Mouse (Mus musculus): ENCODE results near the gene Gm49776. TPM values are rescaled to one million over a fixed set of nuclear protein-coding genes. Genes with fewer than 3 reads are reported as not detected.

Gene Gm49776
- polyA plus RNA-seq, 1 experiment, result 0.46 TPM

DNA sequence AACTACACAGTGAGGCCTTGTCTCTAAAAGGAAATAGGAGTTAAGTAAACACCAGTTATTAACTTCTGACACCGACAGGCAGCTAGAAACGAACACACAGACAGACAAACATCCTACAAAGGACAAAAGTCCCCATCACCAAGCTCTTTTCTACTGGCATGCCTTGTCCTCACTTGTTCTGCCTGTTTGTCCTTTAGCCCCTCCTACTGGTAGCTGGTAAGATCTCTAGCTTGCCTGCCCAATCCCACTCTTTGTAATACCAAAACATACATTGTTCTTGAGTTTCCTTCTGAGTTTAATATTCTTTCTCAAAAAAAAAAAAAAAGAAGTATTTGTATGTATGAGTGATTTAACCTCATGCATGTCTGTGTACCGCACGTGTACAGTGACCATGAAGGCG is 10.1 kb upstream of the Gm49776 start:
- no peak overlapping the region for H3K4me3 ChIP-seq (ENCODE audit: insufficient read depth, poor library complexity, severe bottlenecking)
- peaks cover 29% of the 10 kb centered on the region for H3K79me3 ChIP-seq (ENCODE audit: low read depth)
- H3ac ChIP-seq (ENCODE audit: control insufficient read depth, insufficient read length, low read depth), result no peak overlapping the region
- peaks cover 67% of the 10 kb centered on the region for H3K79me2 ChIP-seq (ENCODE audit: control insufficient read depth, insufficient read depth)
- H3K27me3 ChIP-seq (ENCODE audit: control insufficient read depth, insufficient read depth, insufficient read length), result no peaks in the 10 kb centered on the region
- H3K36me3 ChIP-seq (ENCODE audit: control insufficient read depth, insufficient read depth), result peaks cover 96% of the 10 kb centered on the region
- TF ChIP-seq CTCF (IDR thresholded peaks at IDR 0.05; ENCODE audit: control insufficient read depth, insufficient read depth, insufficient read length) (no peak), MYOD1 (IDR thresholded peaks at IDR 0.05; ENCODE audit: control insufficient read depth, insufficient read length, low read depth) (no peak)

DNA sequence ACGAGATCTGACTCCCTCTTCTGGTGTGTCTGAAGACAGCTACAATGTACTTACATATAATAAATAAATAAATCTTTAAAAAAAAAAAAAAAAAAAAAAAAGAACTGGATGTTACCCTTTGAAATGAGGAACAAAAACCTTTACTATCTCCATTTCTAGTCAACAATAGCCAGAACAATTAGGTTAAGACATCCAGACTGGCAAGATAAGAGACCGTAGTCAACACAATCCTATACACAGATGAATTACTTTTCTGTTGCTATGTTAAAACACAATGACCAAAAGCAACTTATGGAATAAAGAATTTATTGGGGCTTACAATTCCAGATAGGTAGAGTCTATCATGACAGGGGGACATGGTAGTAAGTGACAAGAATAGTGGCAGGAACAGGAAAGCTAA is 6.9 kb upstream of the Gm49776 start:
- peaks cover 94% of the 10 kb centered on the region for H3K36me3 ChIP-seq (ENCODE audit: control insufficient read depth, insufficient read depth)
- TF ChIP-seq CTCF (IDR thresholded peaks at IDR 0.05; ENCODE audit: control insufficient read depth, insufficient read depth, insufficient read length) (no peak), USF1 (IDR thresholded peaks at IDR 0.05; ENCODE audit: low read depth) (no peak), MAX (IDR thresholded peaks at IDR 0.05) (no peak), CEBPB (IDR thresholded peaks at IDR 0.05; ENCODE audit: low read depth) (no peak), MYOD1 (IDR thresholded peaks at IDR 0.05; ENCODE audit: control insufficient read depth, insufficient read length, low read depth) (no peak), FOSL1 (IDR thresholded peaks at IDR 0.05; ENCODE audit: insufficient read depth, low read length, poor library complexity, severe bottlenecking) (no peak), MYOG (IDR thresholded peaks at IDR 0.05; ENCODE audit: control insufficient read depth, extremely low read depth, insufficient read length) (no peak)
- peaks cover 76% of the 10 kb centered on the region for H3K79me2 ChIP-seq (ENCODE audit: control insufficient read depth, insufficient read depth)
- peaks cover 35% of the 10 kb centered on the region for H3K79me3 ChIP-seq (ENCODE audit: low read depth)
- no peaks in the 10 kb centered on the region for H3K27me3 ChIP-seq (ENCODE audit: control insufficient read depth, insufficient read depth, insufficient read length)
- no peak overlapping the region for H3ac ChIP-seq (ENCODE audit: control insufficient read depth, insufficient read length, low read depth)
- no peak overlapping the region for H3K4me3 ChIP-seq (ENCODE audit: insufficient read depth, poor library complexity, severe bottlenecking)

GRCm38 (mm10) chr16:18253866-18254265 is 4.3 kb downstream of the Gm49776 start:
- Histone ChIP-seq H3K36me3 (ENCODE audit: control insufficient read depth, insufficient read depth) (peaks cover 91% of the 10 kb centered on the region), H3K27me3 (ENCODE audit: control insufficient read depth, insufficient read depth, insufficient read length) (no peaks in the 10 kb centered on the region), H3K79me2 (ENCODE audit: control insufficient read depth, insufficient read depth) (peaks cover 37% of the 10 kb centered on the region), H3ac (ENCODE audit: control insufficient read depth, insufficient read length, low read depth) (no peak overlapping the region), H3K4me3 (ENCODE audit: insufficient read depth, poor library complexity, severe bottlenecking) (no peak overlapping the region), H3K79me3 (ENCODE audit: low read depth) (peaks cover 18% of the 10 kb centered on the region)
- no peak for TF ChIP-seq USF1 (IDR thresholded peaks at IDR 0.05; ENCODE audit: low read depth)
- TF ChIP-seq CTCF (IDR thresholded peaks at IDR 0.05; ENCODE audit: control insufficient read depth, insufficient read depth, insufficient read length), result no peak
- no peak for TF ChIP-seq MYOG (IDR thresholded peaks at IDR 0.05; ENCODE audit: control insufficient read depth, extremely low read depth, insufficient read length)
- no peak for TF ChIP-seq MYOD1 (IDR thresholded peaks at IDR 0.05; ENCODE audit: control insufficient read depth, insufficient read length, low read depth)
- no peak for TF ChIP-seq CEBPB (IDR thresholded peaks at IDR 0.05; ENCODE audit: low read depth)
- no peak for TF ChIP-seq MAX (IDR thresholded peaks at IDR 0.05)
- TF ChIP-seq FOSL1 (IDR thresholded peaks at IDR 0.05; ENCODE audit: insufficient read depth, low read length, poor library complexity, severe bottlenecking), result no peak

- Histone ChIP-seq H3K36me3 (ENCODE audit: control insufficient read depth, insufficient read depth) (peaks cover 81% of the 10 kb centered on the region), H3K27me3 (ENCODE audit: control insufficient read depth, insufficient read depth, insufficient read length) (no peaks in the 10 kb centered on the region), H3K79me3 (ENCODE audit: low read depth) (peaks cover 23% of the 10 kb centered on the region)
Measured at GRCm38 (mm10) chr16:18252736-18253135, 5.4 kb downstream of the Gm49776 start.

GRCm38 (mm10) chr16:18250828-18251790 is 7.0 kb downstream of the Gm49776 start:
- peaks cover 80% of the 10 kb centered on the region for H3K36me3 ChIP-seq (ENCODE audit: control insufficient read depth, insufficient read depth)
- TF ChIP-seq MYOG (IDR thresholded peaks at IDR 0.05; ENCODE audit: control insufficient read depth, extremely low read depth, insufficient read length) (no peak), FOSL1 (IDR thresholded peaks at IDR 0.05; ENCODE audit: insufficient read depth, low read length, poor library complexity, severe bottlenecking) (no peak), MAX (IDR thresholded peaks at IDR 0.05) (no peak), CTCF (IDR thresholded peaks at IDR 0.05; ENCODE audit: control insufficient read depth, insufficient read depth, insufficient read length) (no peak), CEBPB (IDR thresholded peaks at IDR 0.05; ENCODE audit: low read depth) (no peak), USF1 (IDR thresholded peaks at IDR 0.05; ENCODE audit: low read depth) (no peak), MYOD1 (IDR thresholded peaks at IDR 0.05; ENCODE audit: control insufficient read depth, insufficient read length, low read depth) (no peak)
- H3K79me3 ChIP-seq (ENCODE audit: low read depth), result peaks cover 39% of the 10 kb centered on the region
- no peak overlapping the region for H3ac ChIP-seq (ENCODE audit: control insufficient read depth, insufficient read length, low read depth)
- peak overlapping the region; percentile 97 for H3K4me3 ChIP-seq (ENCODE audit: insufficient read depth, poor library complexity, severe bottlenecking)
- H3K27me3 ChIP-seq (ENCODE audit: control insufficient read depth, insufficient read depth, insufficient read length), result no peaks in the 10 kb centered on the region
- H3K79me2 ChIP-seq (ENCODE audit: control insufficient read depth, insufficient read depth), result peaks cover 63% of the 10 kb centered on the region

More at GRCm38 (mm10) chr16:18252736-18253135, 5.4 kb downstream of the Gm49776 start:
- Histone ChIP-seq H3K4me3 (ENCODE audit: insufficient read depth, poor library complexity, severe bottlenecking) (no peak overlapping the region), H3K79me2 (ENCODE audit: control insufficient read depth, insufficient read depth) (peaks cover 46% of the 10 kb centered on the region), H3ac (ENCODE audit: control insufficient read depth, insufficient read length, low read depth) (no peak overlapping the region)
- no peak for TF ChIP-seq FOSL1 (IDR thresholded peaks at IDR 0.05; ENCODE audit: insufficient read depth, low read length, poor library complexity, severe bottlenecking)
- no peak for TF ChIP-seq MYOD1 (IDR thresholded peaks at IDR 0.05; ENCODE audit: control insufficient read depth, insufficient read length, low read depth)
- no peak for TF ChIP-seq MAX (IDR thresholded peaks at IDR 0.05)
- no peak for TF ChIP-seq MYOG (IDR thresholded peaks at IDR 0.05; ENCODE audit: control insufficient read depth, extremely low read depth, insufficient read length)
- no peak for TF ChIP-seq USF1 (IDR thresholded peaks at IDR 0.05; ENCODE audit: low read depth)
- no peak for TF ChIP-seq CTCF (IDR thresholded peaks at IDR 0.05; ENCODE audit: control insufficient read depth, insufficient read depth, insufficient read length)
- no peak for TF ChIP-seq CEBPB (IDR thresholded peaks at IDR 0.05; ENCODE audit: low read depth)

All from C2C12 (cell line).